Mouse (Mus musculus) hindbrain, postnatal 0 days (tissue): ENCODE results near the gene Eid3. TPM values are rescaled to one million over a fixed set of nuclear protein-coding genes. Genes with fewer than 3 reads are reported as not detected.

Experiments
- ATAC-seq: fragments of 200-750 bp; cut with Nextera tagmentation; 2 replicates; pipeline ENCODE4 v1.8.0; 2017; ENCODE audit warnings: mild to moderate bottlenecking, moderate TSS enrichment, moderate library complexity
- DNase-seq: peaks from one replicate; pipeline ENCODE4 v3.0.0-alpha.2; 2015; ENCODE audit warnings: low spot score
- H3K27ac ChIP-seq: fragments of 300-500 bp; sonication (generic); 2 replicates; pipeline ENCODE4 v1.5.1; 2014; ENCODE audit warnings: mild to moderate bottlenecking
- H3K27me3 ChIP-seq: fragments of 300-500 bp; sonication (generic); 2 replicates; pipeline ENCODE4 v1.6.1; 2014; ENCODE audit warnings: low read length, mixed read lengths; ENCODE audit not compliant: insufficient read depth
- H3K36me3 ChIP-seq: fragments of 300-500 bp; sonication (generic); 2 replicates; pipeline ENCODE4 v1.6.1; 2014; ENCODE audit warnings: low read length, mixed read lengths; ENCODE audit not compliant: insufficient read depth
- H3K4me1 ChIP-seq: fragments of 300-500 bp; sonication (generic); 2 replicates; pipeline ENCODE4 v1.6.1; 2014; ENCODE audit warnings: antibody characterized with exemption, low read length, mixed read lengths; ENCODE audit not compliant: insufficient read depth
- H3K4me2 ChIP-seq: fragments of 300-500 bp; sonication (generic); 2 replicates; pipeline ENCODE4 v1.6.1; 2014; ENCODE audit warnings: low read depth, mild to moderate bottlenecking, low read length, moderate library complexity, mixed read lengths
- H3K4me3 ChIP-seq: fragments of 300-500 bp; sonication (generic); 2 replicates; pipeline ENCODE4 v1.5.1; 2014; ENCODE audit warnings: low read length
- H3K9ac ChIP-seq: fragments of 300-500 bp; sonication (generic); replicated peaks from 2 replicates; pipeline ENCODE4 v1.6.1; 2014; ENCODE audit warnings: mild to moderate bottlenecking, low read length, moderate library complexity, mixed read lengths
- H3K9me3 ChIP-seq: fragments of 300-500 bp; sonication (generic); 2 replicates; pipeline ENCODE4 v1.6.1; 2016; ENCODE audit warnings: low read length, mixed read lengths
- CTCF ChIP-seq: IDR thresholded peaks from 2 replicates; pipeline ENCODE4 v1.5.1; 2016; ENCODE audit warnings: antibody characterized with exemption, control low read depth, low read depth
- WGBS: fragments of 180-500 bp; shearing (Covaris S2); extraction: QIAGEN DNeasy Blood & Tissue Kit; methylation state at CpG from one replicate; pipeline ENCODE4 v1.1.7; 2014; 5-methylcytosine and 5-hydroxymethylcytosine counted together
- polyA plus RNA-seq: library from polyadenylated mRNA; unstranded; fragments of >200 nt; fragmentation: Nextera tagmentation; extraction: Ambion mirVana; gene quantifications from 2 replicates; pipeline ENCODE4 v1.2.1, GENCODE M21; 2015
- total RNA-seq: library from RNA; depleted of rRNA; stranded (reverse); fragments of >200 nt; gene quantifications from 2 replicates; pipeline ENCODE4 v1.2.3, GENCODE M21; 2014

The Eid3 gene
- total and polyA plus RNA-seq, 2 experiments from 2014 or later, result 0.33 to 2.6 TPM

- ATAC-seq (no peak), DNase-seq (no peak)
- 90% methylated on average over 10 of the region's 10 CpGs for WGBS
- H3K27ac ChIP-seq, result no peak overlapping the region
- H3K4me1 ChIP-seq, result no peaks in the 10 kb centered on the region
- no peaks in the 10 kb centered on the region for H3K9me3 ChIP-seq
- H3K9ac ChIP-seq, result no peak overlapping the region
- no peak overlapping the region for H3K4me2 ChIP-seq
- H3K4me3 ChIP-seq, result no peak overlapping the region
- H3K36me3 ChIP-seq, result peaks cover 47% of the 10 kb centered on the region
- no peak for TF ChIP-seq CTCF
- H3K27me3 ChIP-seq, result no peaks in the 10 kb centered on the region
Measured at GRCm38 (mm10) chr10:82875446-82875845, 9.0 kb downstream of the Eid3 start.

GRCm38 (mm10) chr10:82876076-82876796 lies 9.8 kb downstream of the Eid3 start:
- H3K9ac ChIP-seq, result no peak overlapping the region
- peak; percentile 52 for TF ChIP-seq CTCF
- ATAC-seq (0 out of 2 replicates have a peak, but pooled peaks have one; percentile 56), DNase-seq (peak; percentile 21)
- H3K9me3 ChIP-seq, result no peaks in the 10 kb centered on the region
- no peak overlapping the region for H3K4me2 ChIP-seq
- WGBS, result 79% methylated on average over 16 of the region's 16 CpGs
- H3K36me3 ChIP-seq, result peaks cover 55% of the 10 kb centered on the region
- H3K27ac ChIP-seq, result no peak overlapping the region
- H3K4me3 ChIP-seq, result no peak overlapping the region
- no peaks in the 10 kb centered on the region for H3K27me3 ChIP-seq
- H3K4me1 ChIP-seq, result no peaks in the 10 kb centered on the region

- no peaks in the 10 kb centered on the region for H3K4me1 ChIP-seq
- no peaks in the 10 kb centered on the region for H3K9me3 ChIP-seq
- DNase-seq, result no peak
- peaks cover 53% of the 10 kb centered on the region for H3K36me3 ChIP-seq
- no peak overlapping the region for H3K9ac ChIP-seq
- H3K4me2 ChIP-seq, result no peak overlapping the region
- 92% methylated on average over 6 of the region's 6 CpGs for WGBS
- no peak overlapping the region for H3K27ac ChIP-seq
- no peak for TF ChIP-seq CTCF
- no peak overlapping the region for H3K4me3 ChIP-seq
- ATAC-seq, result no peak
- no peaks in the 10 kb centered on the region for H3K27me3 ChIP-seq
Measured at GRCm38 (mm10) chr10:82887354-82887753, 20.9 kb downstream of the Eid3 start.

- no peak overlapping the region for H3K4me2 ChIP-seq
- no peak overlapping the region for H3K4me3 ChIP-seq
- TF ChIP-seq CTCF, result no peak
- no peak overlapping the region for H3K27ac ChIP-seq
- ATAC-seq (no peak), DNase-seq (no peak)
- H3K9ac ChIP-seq, result no peak overlapping the region
- H3K36me3 ChIP-seq, result peaks cover 41% of the 10 kb centered on the region
- H3K27me3 ChIP-seq, result no peaks in the 10 kb centered on the region
- WGBS, result 91% methylated on average over 8 of the region's 8 CpGs
- H3K4me1 ChIP-seq, result no peaks in the 10 kb centered on the region
- no peaks in the 10 kb centered on the region for H3K9me3 ChIP-seq
Measured at GRCm38 (mm10) chr10:82888576-82888975, 22.1 kb downstream of the Eid3 start.

- Histone ChIP-seq H3K4me2 (no peak overlapping the region), H3K4me1 (no peaks in the 10 kb centered on the region), H3K36me3 (peaks cover 32% of the 10 kb centered on the region), H3K4me3 (no peak overlapping the region), H3K27me3 (no peaks in the 10 kb centered on the region), H3K9me3 (no peaks in the 10 kb centered on the region), H3K27ac (no peak overlapping the region), H3K9ac (no peak overlapping the region)
- ATAC-seq (no peak), DNase-seq (peak; percentile 71)
- 53% methylated on average over 9 of the region's 9 CpGs for WGBS
- TF ChIP-seq CTCF, result no peak
Measured at GRCm38 (mm10) chr10:82889447-82889973, 23.1 kb downstream of the Eid3 start.

GRCm38 (mm10) chr10:82890936-82891335 lies 24.5 kb downstream of the Eid3 start:
- no peak for ATAC-seq
- no peak overlapping the region for H3K4me2 ChIP-seq
- no peak for DNase-seq
- TF ChIP-seq CTCF, result no peak
- H3K4me1 ChIP-seq, result no peaks in the 10 kb centered on the region
- H3K4me3 ChIP-seq, result no peak overlapping the region
- no peak overlapping the region for H3K27ac ChIP-seq
- peaks cover 26% of the 10 kb centered on the region for H3K36me3 ChIP-seq
- H3K9me3 ChIP-seq, result no peaks in the 10 kb centered on the region
- no peaks in the 10 kb centered on the region for H3K27me3 ChIP-seq
- 82% methylated on average over 2 of the region's 2 CpGs for WGBS
- H3K9ac ChIP-seq, result no peak overlapping the region

- Histone ChIP-seq H3K9me3 (no peaks in the 10 kb centered on the region), H3K4me2 (no peak overlapping the region), H3K36me3 (peaks cover 26% of the 10 kb centered on the region), H3K4me3 (no peak overlapping the region), H3K27ac (no peak overlapping the region), H3K4me1 (no peaks in the 10 kb centered on the region), H3K27me3 (no peaks in the 10 kb centered on the region), H3K9ac (no peak overlapping the region)
- ATAC-seq, result no peak
- DNase-seq, result no peak
- 78% methylated on average over 7 of the region's 7 CpGs for WGBS
- no peak for TF ChIP-seq CTCF
Measured at GRCm38 (mm10) chr10:82891427-82891826, 25.0 kb downstream of the Eid3 start.
